Mouse (Mus musculus): ENCODE results near the gene Ptpn5.

DNA sequence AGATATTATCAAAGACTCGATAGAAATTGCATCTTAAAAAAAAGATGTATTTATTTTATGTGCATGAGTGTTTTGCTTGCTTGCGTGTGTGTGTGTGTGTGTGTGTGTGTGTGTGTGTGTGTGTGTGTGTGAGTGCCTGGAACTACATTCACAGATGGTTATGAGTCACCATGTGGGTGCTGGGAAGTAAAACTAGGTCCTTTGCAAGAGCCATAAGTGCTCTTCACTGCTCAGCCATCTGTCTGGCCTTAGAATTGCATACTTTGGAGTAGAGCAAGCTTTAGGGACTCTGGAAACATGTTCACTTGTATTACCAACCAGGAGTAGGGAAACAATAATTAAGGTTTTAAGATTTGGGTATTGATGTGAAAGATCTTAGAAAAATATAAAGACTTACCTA lies 22.4 kb upstream of the Ptpn5 start:
- no peak for TF ChIP-seq POLR2A (IDR thresholded peaks at IDR 0.05; ENCODE audit: insufficient read depth, low read depth, low read length)
- TF ChIP-seq CTCF (IDR thresholded peaks at IDR 0.05; ENCODE audit: insufficient read depth, low read depth, low read length): no peak

All from olfactory bulb, adult 2 months (tissue).